Mouse (Mus musculus) kidney, postnatal 0 days (tissue): ENCODE measurements at regions not wholly inside any gene's neighbourhood (a gene's known extent, or its start where the extent isn't known, plus 50 kb on each side); places are given as distances from the start of the nearest gene placed in this dataset.

Source experiments
- ATAC-seq: fragments of 200-750 bp; cut with Nextera tagmentation; replicated peaks from 2 replicates; pipeline ENCODE4 v1.8.0; 2017; ENCODE audit warnings: low read depth, moderate number of reproducible peaks, moderate TSS enrichment, moderate library complexity; ENCODE audit not compliant: low FRiP score
- DNase-seq: peaks from one replicate; pipeline ENCODE4 v3.0.0-alpha.2; 2016; ENCODE audit warnings: low spot score
- H3K27ac ChIP-seq: fragments of 300-500 bp; sonication (generic); 2 replicates; pipeline ENCODE4 v1.5.1; 2014; ENCODE audit warnings: mild to moderate bottlenecking
- H3K27me3 ChIP-seq: fragments of 300-500 bp; sonication (generic); 2 replicates; pipeline ENCODE4 v1.6.1; 2014; ENCODE audit warnings: low read length, mixed read lengths; ENCODE audit not compliant: insufficient read depth
- H3K36me3 ChIP-seq: fragments of 300-500 bp; sonication (generic); 2 replicates; pipeline ENCODE4 v1.6.1; 2014; ENCODE audit warnings: low read length, mixed read lengths; ENCODE audit not compliant: insufficient read depth
- H3K4me1 ChIP-seq: fragments of 300-500 bp; sonication (generic); replicated peaks from 2 replicates; pipeline ENCODE4 v1.6.1; 2014; ENCODE audit warnings: antibody characterized with exemption, low read length, mixed read lengths; ENCODE audit not compliant: insufficient read depth
- H3K4me2 ChIP-seq: fragments of 300-500 bp; sonication (generic); 2 replicates; pipeline ENCODE4 v1.6.1; 2014; ENCODE audit warnings: mild to moderate bottlenecking, low read length, moderate library complexity, mixed read lengths
- H3K4me3 ChIP-seq: fragments of 300-500 bp; sonication (generic); replicated peaks from 2 replicates; pipeline ENCODE4 v1.5.1; 2014; ENCODE audit warnings: low read depth, low read length
- H3K9ac ChIP-seq: fragments of 300-500 bp; sonication (generic); 2 replicates; pipeline ENCODE4 v1.6.1; 2014; ENCODE audit warnings: low read depth, low read length
- H3K9me3 ChIP-seq: fragments of 300-500 bp; sonication (generic); replicated peaks from 2 replicates; pipeline ENCODE4 v1.6.1; 2016; ENCODE audit warnings: low read length, inconsistent platforms, mixed read lengths
- CTCF ChIP-seq: IDR thresholded peaks from 2 replicates; pipeline ENCODE4 v1.5.1; 2016; ENCODE audit warnings: antibody characterized with exemption, low read depth, mild to moderate bottlenecking, moderate library complexity
- WGBS: fragments of 180-500 bp; shearing (Covaris S2); extraction: QIAGEN DNeasy Blood & Tissue Kit; methylation state at CpG from one replicate; pipeline ENCODE4 v1.1.7; 2014; 5-methylcytosine and 5-hydroxymethylcytosine counted together

DNA sequence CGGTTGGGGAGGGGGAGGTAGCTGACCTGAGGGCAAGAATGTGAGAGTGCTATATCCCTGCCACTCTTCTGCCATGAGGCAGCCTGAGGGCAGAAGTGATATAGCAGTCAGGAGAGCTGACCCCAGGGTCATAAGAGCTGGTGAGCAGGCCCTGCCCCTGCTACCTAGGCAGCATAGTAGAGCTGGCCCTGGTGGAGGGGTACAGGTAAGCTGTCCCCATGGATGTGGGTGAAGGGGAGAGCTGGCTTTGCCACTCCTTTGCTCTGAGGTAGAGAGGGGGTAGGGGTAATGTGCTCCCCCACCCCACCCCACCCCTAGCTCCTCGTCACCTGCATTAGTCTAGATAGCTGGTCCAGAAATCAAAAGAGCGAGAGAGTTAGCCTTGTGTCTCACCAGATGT, 61.3 kb upstream of the Gm3839 start:
- Histone ChIP-seq H3K27me3 (no peaks in the 10 kb centered on the region), H3K9ac (no peak overlapping the region), H3K4me1 (no peaks in the 10 kb centered on the region), H3K36me3 (no peaks in the 10 kb centered on the region), H3K4me3 (no peak overlapping the region), H3K4me2 (no peak overlapping the region), H3K9me3 (no peaks in the 10 kb centered on the region), H3K27ac (no peak overlapping the region)
- 77% methylated on average over 3 of the region's 3 CpGs for WGBS
- DNase-seq (no peak), ATAC-seq (no peak)
- TF ChIP-seq CTCF: no peak

DNA sequence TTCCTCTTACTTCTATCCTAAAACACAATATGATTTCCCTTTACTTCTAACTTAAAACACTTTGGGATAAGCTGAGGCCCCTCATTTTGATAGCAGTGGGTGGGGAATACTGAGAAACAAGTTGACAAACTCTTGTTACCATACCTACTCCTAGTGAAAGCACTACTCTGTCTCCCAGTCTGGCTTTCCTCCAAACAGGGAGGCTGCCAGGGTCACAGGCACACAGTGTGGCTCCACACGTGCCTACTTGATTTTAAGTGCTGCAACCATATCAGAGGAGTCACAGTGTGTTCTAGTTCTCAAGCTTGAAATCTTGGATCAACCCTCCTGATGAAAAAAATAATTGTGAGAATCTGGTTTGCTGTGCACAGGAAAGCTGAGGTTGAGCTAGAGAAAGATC, 65.8 kb upstream of the Gm3839 start:
- H3K9me3 ChIP-seq: no peaks in the 10 kb centered on the region
- no peak overlapping the region for H3K4me3 ChIP-seq
- H3K4me1 ChIP-seq: no peaks in the 10 kb centered on the region
- no peaks in the 10 kb centered on the region for H3K27me3 ChIP-seq
- 61% methylated on average over 1 of the region's 1 CpGs for WGBS
- ATAC-seq: no peak
- H3K27ac ChIP-seq: no peak overlapping the region
- no peak overlapping the region for H3K4me2 ChIP-seq
- H3K9ac ChIP-seq: no peak overlapping the region
- H3K36me3 ChIP-seq: no peaks in the 10 kb centered on the region
- no peak for TF ChIP-seq CTCF
- no peak for DNase-seq

DNA sequence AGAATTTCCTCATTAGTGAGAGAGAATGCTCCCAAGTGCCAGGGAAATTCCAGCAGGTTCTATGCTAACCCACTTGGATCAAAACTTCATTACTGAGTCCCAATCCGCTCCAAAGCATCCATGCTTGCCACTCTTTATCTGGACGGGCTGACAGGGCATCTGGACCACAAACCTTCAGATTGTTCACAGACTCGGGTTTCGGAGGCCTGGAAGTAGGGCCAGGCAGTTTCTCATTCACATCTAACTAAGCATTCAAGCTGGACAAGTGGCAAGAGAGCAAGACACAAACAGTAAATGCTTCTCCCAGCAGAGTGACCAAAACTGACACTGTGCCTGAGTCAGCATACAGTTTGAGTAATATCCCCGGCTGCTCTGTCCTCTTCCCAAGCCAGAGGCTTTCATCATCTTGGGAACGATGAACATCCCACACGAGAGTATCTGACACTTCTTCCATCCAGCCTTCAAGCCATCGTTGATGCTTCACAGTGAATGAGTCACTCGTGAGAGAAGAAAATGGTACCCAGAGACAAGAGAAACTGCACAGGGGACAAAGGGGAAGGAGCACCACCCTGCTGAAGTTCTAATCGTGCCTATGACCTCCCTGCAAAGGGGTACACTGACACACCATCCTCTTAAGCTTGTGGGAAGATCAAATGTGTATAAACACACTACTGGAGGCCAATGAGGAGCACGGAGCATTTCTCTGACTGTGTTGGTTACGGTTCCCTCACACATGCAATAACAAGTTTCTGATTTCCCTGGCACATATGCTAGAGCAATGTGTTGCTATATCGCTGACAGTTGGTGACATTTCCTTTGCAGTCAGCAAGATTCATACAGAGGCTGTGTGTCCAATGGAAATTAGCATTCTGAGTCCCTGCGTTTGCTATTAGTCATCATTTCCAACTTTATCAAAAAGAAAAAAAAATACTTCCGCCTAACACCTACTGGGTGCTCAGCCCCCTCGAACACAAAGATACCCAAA, 72.0 kb upstream of the Gm3839 start:
- DNase-seq (no peak), ATAC-seq (no peak)
- Histone ChIP-seq H3K9ac (no peak overlapping the region), H3K27me3 (no peaks in the 10 kb centered on the region), H3K4me3 (no peak overlapping the region), H3K9me3 (no peaks in the 10 kb centered on the region), H3K27ac (no peak overlapping the region), H3K4me1 (no peaks in the 10 kb centered on the region), H3K4me2 (no peak overlapping the region), H3K36me3 (no peaks in the 10 kb centered on the region)
- TF ChIP-seq CTCF: no peak
- WGBS: 80% methylated on average over 16 of the region's 16 CpGs

DNA sequence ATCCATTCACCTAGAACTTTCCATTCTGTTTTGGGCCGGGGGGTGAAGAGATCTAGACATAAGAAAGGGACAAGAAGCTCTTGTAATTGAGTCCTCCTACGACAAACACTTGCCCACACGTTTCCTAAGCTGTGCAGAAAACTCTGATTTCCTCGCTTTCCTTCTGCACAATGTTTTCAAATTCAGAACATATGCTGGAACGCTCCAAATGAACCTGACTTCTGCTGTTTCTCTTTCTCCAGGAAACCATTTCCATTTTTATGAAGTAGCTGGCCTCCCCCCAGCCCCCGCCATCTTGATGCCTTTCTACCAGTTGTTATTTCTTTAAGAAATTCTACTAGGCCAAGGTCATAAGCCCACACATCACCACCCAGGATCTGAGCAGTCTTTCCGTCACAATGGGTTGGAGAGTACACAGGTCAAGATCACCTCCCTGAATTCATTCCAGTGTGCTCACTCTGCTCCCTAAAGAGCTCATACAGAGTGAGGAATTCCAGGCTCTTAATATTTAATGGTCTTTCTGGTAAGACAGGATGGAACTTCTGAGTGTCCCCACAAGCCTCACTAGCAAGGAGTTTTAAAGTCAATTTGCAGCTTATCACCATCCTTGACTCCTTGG, 78.7 kb upstream of the Gm3839 start:
- Histone ChIP-seq H3K4me3 (no peak overlapping the region), H3K4me1 (no peaks in the 10 kb centered on the region), H3K9me3 (no peaks in the 10 kb centered on the region), H3K4me2 (no peak overlapping the region), H3K9ac (no peak overlapping the region), H3K36me3 (no peaks in the 10 kb centered on the region), H3K27me3 (no peaks in the 10 kb centered on the region), H3K27ac (no peak overlapping the region)
- WGBS: 73% methylated on average over 7 of the region's 7 CpGs
- TF ChIP-seq CTCF: no peak
- no peak for DNase-seq
- no peak for ATAC-seq

DNA sequence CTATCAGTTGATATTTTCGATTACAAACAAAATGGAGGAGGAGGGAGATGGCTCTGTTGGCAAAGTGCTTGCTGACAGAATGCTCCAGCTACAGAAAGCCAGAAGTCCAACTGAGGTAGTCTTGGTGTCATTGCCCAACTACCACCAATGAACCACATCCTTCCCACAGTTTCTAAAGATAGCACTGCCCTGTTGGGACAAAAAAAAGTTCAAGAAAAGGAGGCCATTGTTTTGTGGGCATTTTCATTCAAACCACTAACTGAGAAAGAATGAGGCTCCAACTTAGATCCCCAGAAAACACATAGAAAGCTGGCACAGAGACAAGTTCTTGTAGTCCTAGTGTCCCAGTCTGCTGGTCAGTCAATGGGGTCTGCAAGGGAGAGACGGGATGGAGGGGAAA, 82.1 kb upstream of the Gm3839 start:
- Histone ChIP-seq H3K36me3 (no peaks in the 10 kb centered on the region), H3K4me3 (no peak overlapping the region), H3K9me3 (no peaks in the 10 kb centered on the region), H3K27me3 (no peaks in the 10 kb centered on the region), H3K4me2 (no peak overlapping the region), H3K27ac (no peak overlapping the region), H3K4me1 (no peaks in the 10 kb centered on the region), H3K9ac (no peak overlapping the region)
- ATAC-seq (no peak), DNase-seq (no peak)
- no peak for TF ChIP-seq CTCF
- 69% methylated on average over 2 of the region's 2 CpGs for WGBS

DNA sequence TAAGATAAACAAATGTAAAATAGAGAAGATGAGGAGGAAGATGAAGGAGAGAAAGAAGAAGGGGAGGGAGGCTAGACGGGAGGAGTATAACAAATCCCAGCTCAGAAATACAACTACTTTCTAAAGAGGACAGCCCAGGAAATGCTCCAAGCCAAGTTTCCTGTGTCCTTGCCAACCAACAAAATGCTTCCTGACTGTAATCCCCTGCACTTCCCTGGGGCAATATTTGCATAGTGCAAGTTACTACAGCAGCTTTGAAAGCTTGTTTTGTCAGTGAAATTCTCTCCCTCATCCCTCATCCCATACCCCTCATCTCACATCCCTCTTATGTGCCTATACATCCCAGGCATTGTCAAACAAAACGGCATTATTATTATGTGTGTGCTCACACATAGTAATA, 83.7 kb upstream of the Gm3839 start:
- Histone ChIP-seq H3K36me3 (no peaks in the 10 kb centered on the region), H3K27ac (no peak overlapping the region), H3K27me3 (no peaks in the 10 kb centered on the region), H3K9ac (no peak overlapping the region), H3K4me2 (no peak overlapping the region), H3K9me3 (no peaks in the 10 kb centered on the region), H3K4me1 (no peaks in the 10 kb centered on the region), H3K4me3 (no peak overlapping the region)
- TF ChIP-seq CTCF: no peak
- DNase-seq: peak; percentile 13
- 73% methylated on average over 2 of the region's 2 CpGs for WGBS
- ATAC-seq: no peak
